In genomic region chr2:157373681-157374080, GRCm38 (mm10) we compare ENCODE assay signal across 11 mouse cellular contexts. TPM values are rescaled to one million over a fixed set of nuclear protein-coding genes. Genes with fewer than 3 reads are reported as not detected.
DNase-seq lines count a peak whose midpoint lies in the region; ATAC-seq and TF ChIP-seq lines count a peak whose summit lies in the region.
"Had no signal": no experiment of that assay in that cellular context is flagged by ENCODE, and none has a peak within 500 bp of the region (broad histone marks: within the 10 kb centered on the region; RNA-seq: fewer than 3 reads in every experiment).

No protein-coding gene starts in this region.

- TF ChIP-seq CTCF in small intestine, adult 2 months (IDR thresholded peaks at IDR 0.05; ENCODE audit: extremely low read depth, insufficient read length, insufficient replicate concordance, low read depth, low read length) = no peak

- TF ChIP-seq POLR2A in small intestine, adult 2 months (IDR thresholded peaks at IDR 0.05; ENCODE audit: low read depth, low read length) = no peak

- no peaks in the 10 kb centered on the region for H3K9me3 ChIP-seq in intestine, embryonic 16.5 days (ENCODE audit: control insufficient read depth, low read length)
- no peaks in the 10 kb centered on the region for H3K9me3 ChIP-seq in forebrain, embryonic 16.5 days (ENCODE audit: control insufficient read depth, low read length)

- no peak overlapping the region for H3K4me2 ChIP-seq in intestine, embryonic 16.5 days (ENCODE audit: low read depth, low read length)
- H3K4me2 ChIP-seq in forebrain, embryonic 16.5 days (ENCODE audit: low read length) = no peak overlapping the region

- H3K9ac ChIP-seq in intestine, embryonic 16.5 days (ENCODE audit: low read depth, low read length) = no peak overlapping the region
- H3K9ac ChIP-seq in forebrain, embryonic 16.5 days (replicated peaks; ENCODE audit: low read depth, low read length) = no peak overlapping the region

- peaks cover 39% of the 10 kb centered on the region for H3K4me1 ChIP-seq in intestine, embryonic 16.5 days (ENCODE audit: control insufficient read depth, insufficient read depth, low read length)
- peaks cover 39% of the 10 kb centered on the region for H3K4me1 ChIP-seq in small intestine, adult 2 months (ENCODE audit: control insufficient read depth, insufficient read depth, insufficient read length, low read length)
- peaks cover 17% of the 10 kb centered on the region for H3K4me1 ChIP-seq in forebrain, embryonic 16.5 days (replicated peaks; ENCODE audit: control insufficient read depth, insufficient read depth, low read length)

- WGBS in intestine, embryonic 16.5 days = 67% methylated on average over 3 of the region's 3 CpGs
- whole genome bisulfite sequencing in small intestine, adult 2 months = 41% methylated on average over 3 of the region's 3 CpGs
- WGBS in forebrain, embryonic 16.5 days = 85% methylated on average over 3 of the region's 3 CpGs

- H3K36me3 ChIP-seq in intestine, embryonic 16.5 days (ENCODE audit: control insufficient read depth, insufficient read depth, low read length) = no peaks in the 10 kb centered on the region
- no peaks in the 10 kb centered on the region for H3K36me3 ChIP-seq in small intestine, adult 2 months (ENCODE audit: control insufficient read depth, insufficient read depth, low read length)
- H3K36me3 ChIP-seq in forebrain, embryonic 16.5 days (ENCODE audit: control insufficient read depth, insufficient read depth) = no peaks in the 10 kb centered on the region

- peak; percentile 40 for ATAC-seq in intestine, embryonic 16.5 days
- ATAC-seq in forebrain, embryonic 16.5 days = no peak

- peak; percentile 12 to 24 for DNase-seq in heart, postnatal 36 days
- DNase-seq in heart, postnatal 14 days = no peak
- peak; percentile 44 for DNase-seq in NIH3T3 (ENCODE audit: low read depth)
- no peak for DNase-seq in c-Kit-positive CD71-positive TER-119-positive erythroid progenitor cells, embryonic 14.5 days (ENCODE audit: low spot score)
- no peak for DNase-seq in liver
- DNase-seq: heart, postnatal 4 days; kidney, postnatal 14 days had no signal

- H3K27ac ChIP-seq in intestine, embryonic 16.5 days (ENCODE audit: low read length) = peak overlapping the region; percentile 67
- peak overlapping the region; percentile 82 for H3K27ac ChIP-seq in small intestine, adult 2 months (ENCODE audit: insufficient read depth, low read depth, low read length)
- no peak overlapping the region for H3K27ac ChIP-seq in forebrain, embryonic 16.5 days (ENCODE audit: low read length)

- H3K27me3 ChIP-seq in intestine, embryonic 16.5 days (replicated peaks; ENCODE audit: control insufficient read depth, insufficient read depth, low read length) = no peaks in the 10 kb centered on the region
- no peaks in the 10 kb centered on the region for H3K27me3 ChIP-seq in small intestine, adult 2 months (ENCODE audit: control insufficient read depth, insufficient read depth, low read length)
- no peaks in the 10 kb centered on the region for H3K27me3 ChIP-seq in forebrain, embryonic 16.5 days (replicated peaks; ENCODE audit: control insufficient read depth, insufficient read depth, low read length)

- no peak overlapping the region for H3K4me3 ChIP-seq in intestine, embryonic 16.5 days (ENCODE audit: low read length)
- H3K4me3 ChIP-seq in small intestine, adult 2 months (ENCODE audit: low read depth, low read length) = no peak overlapping the region
- H3K4me3 ChIP-seq in forebrain, embryonic 16.5 days (replicated peaks; ENCODE audit: low read length) = no peak overlapping the region

- intact Hi-C loops in heart, postnatal 36 days (cut with DNase I) = no loop called here
- intact Hi-C loops in heart, postnatal 14 days (cut with DNase I) = no loop called here

RNA-seq across cellular contexts. Expression of gene Manbal, which starts 6.3 kb away (rescaled TPM):
- total RNA-seq in heart, postnatal 36 days (2021) = 10 to 100 TPM; 21.5 to 23.1 TPM
- total RNA-seq in heart, postnatal 14 days (2021) = 10 to 100 TPM; 20.7 to 23.3 TPM
- polyA plus RNA-seq in intestine, embryonic 16.5 days (2015; fragmentation: Nextera tagmentation; extraction: Ambion mirVana) = 66.8 and 71.3 TPM in 2 replicates
- 20.1 and 47.5 TPM in 2 replicates for polyA plus RNA-seq in small intestine, adult 2 months (2012; rRNA removed)
- 97.5 and 105 TPM in 2 replicates for polyA plus RNA-seq in forebrain, embryonic 16.5 days (2015; fragmentation: Nextera tagmentation; extraction: Ambion mirVana)

RNA-seq across cellular contexts. Expression of gene Ghrh, which starts 26.4 kb away (rescaled TPM):
- total RNA-seq in heart, postnatal 36 days (2021) = not detected
- not detected for total RNA-seq in heart, postnatal 14 days (2021)
- polyA plus RNA-seq in intestine, embryonic 16.5 days (2015; fragmentation: Nextera tagmentation; extraction: Ambion mirVana) = 0.76 and 0.81 TPM in 2 replicates
- 0.33 TPM in 1 of 2 replicates, not detected in the other for polyA plus RNA-seq in small intestine, adult 2 months (2012; rRNA removed)
- 0.80 TPM in 1 of 2 replicates, not detected in the other for polyA plus RNA-seq in forebrain, embryonic 16.5 days (2015; fragmentation: Nextera tagmentation; extraction: Ambion mirVana)
- total RNA-seq: heart, postnatal 4 days had no signal
- polyA plus RNA-seq: liver, embryonic 16.5 days had no signal

RNA-seq across cellular contexts. Expression of gene Src, which starts 44.6 kb away (rescaled TPM):
- total RNA-seq in heart, postnatal 36 days (2021) = 1 to 10 TPM; 3.4 to 4.9 TPM
- 1 to 10 TPM; 5.5 to 6.9 TPM for total RNA-seq in heart, postnatal 14 days (2021)
- polyA plus RNA-seq in intestine, embryonic 16.5 days (2015; fragmentation: Nextera tagmentation; extraction: Ambion mirVana) = 11.8 and 15.5 TPM in 2 replicates
- polyA plus RNA-seq in small intestine, adult 2 months (2012; rRNA removed) = 65.9 and 161 TPM in 2 replicates
- polyA plus RNA-seq in forebrain, embryonic 16.5 days (2015; fragmentation: Nextera tagmentation; extraction: Ambion mirVana) = 32.2 and 36.6 TPM in 2 replicates

Comparison
In these comparisons a context has a peak if more than half of its experiments do, and no peak if none do; other contexts are left out.
1. DNase-seq: peak in heart, postnatal 36 days (2 of 2) and NIH3T3 (single experiment); none in heart, postnatal 14 days (0 of 2), c-Kit-positive CD71-positive TER-119-positive erythroid progenitor cells, embryonic 14.5 days (single experiment) and liver (single experiment).